Mouse (Mus musculus) lung, adult 2 months (tissue): Measurements from ENCODE around the gene Trim2.

Experiments
- CTCF ChIP-seq: fragments of 200-500 bp; IDR thresholded peaks from 2 replicates; pipeline ENCODE4 v1.5.1; 2011; ENCODE audit warnings: mild to moderate bottlenecking, low read length, control low read depth; ENCODE audit not compliant: insufficient read depth
- POLR2A ChIP-seq: fragments of 200-500 bp; IDR thresholded peaks from 2 replicates; pipeline ENCODE4 v1.6.1; 2011; ENCODE audit warnings: low read depth, mild to moderate bottlenecking, control low read depth, low read length, borderline replicate concordance; ENCODE audit errors: extremely low read depth

- TF ChIP-seq CTCF (no peak), POLR2A (no peak)
Observed at GRCm38 (mm10) chr3:84264395-84264794, 42.3 kb downstream of the Trim2 start.
